Mouse (Mus musculus) limb, embryonic 12.5 days (tissue): ENCODE data around the gene Elfn1. TPM values are rescaled to one million over a fixed set of nuclear protein-coding genes. Genes with fewer than 3 reads are reported as not detected.
A peak's percentile ranks its signal among the peaks of the same experiment; 100 is the strongest.

ENCODE experiments used
- ATAC-seq: fragments of 200-750 bp; cut with Nextera tagmentation; 2 replicates; pipeline ENCODE4 v1.8.0; 2017; ENCODE audit warnings: low read depth, moderate TSS enrichment; ENCODE audit not compliant: insufficient number of reproducible peaks, insufficient read depth, low FRiP score, low TSS enrichment
- H3K27ac ChIP-seq: fragments of 300-500 bp; sonication (generic); 2 replicates; pipeline ENCODE4 v1.5.1; 2016; ENCODE audit warnings: mild to moderate bottlenecking, moderate library complexity
- H3K27me3 ChIP-seq: fragments of 300-500 bp; sonication (generic); 2 replicates; pipeline ENCODE4 v1.6.1; 2016; ENCODE audit warnings: mild to moderate bottlenecking, moderate library complexity
- H3K36me3 ChIP-seq: fragments of 300-500 bp; sonication (generic); 2 replicates; pipeline ENCODE4 v1.6.1; 2016; ENCODE audit warnings: mild to moderate bottlenecking, moderate library complexity
- H3K4me1 ChIP-seq: fragments of 300-500 bp; sonication (generic); replicated peaks from 2 replicates; pipeline ENCODE4 v1.6.1; 2016
- H3K4me2 ChIP-seq: fragments of 300-500 bp; sonication (generic); 2 replicates; pipeline ENCODE4 v1.6.1; 2016; ENCODE audit warnings: mild to moderate bottlenecking, moderate library complexity
- H3K4me3 ChIP-seq: fragments of 300-500 bp; sonication (generic); replicated peaks from 2 replicates; pipeline ENCODE4 v1.5.1; 2016; ENCODE audit warnings: mild to moderate bottlenecking
- H3K9ac ChIP-seq: fragments of 300-500 bp; sonication (generic); replicated peaks from 2 replicates; pipeline ENCODE4 v1.6.1; 2016; ENCODE audit warnings: mild to moderate bottlenecking, moderate library complexity
- H3K9me3 ChIP-seq: fragments of 300-500 bp; sonication (generic); 2 replicates; pipeline ENCODE4 v1.6.1; 2016; ENCODE audit warnings: mild to moderate bottlenecking, moderate library complexity
- WGBS: fragments of 180-500 bp; shearing (Covaris S2); methylation state at CpG from one replicate; pipeline ENCODE4 v1.1.7; 2016; 5-methylcytosine and 5-hydroxymethylcytosine counted together
- polyA plus RNA-seq: library from polyadenylated mRNA; unstranded; fragments of >200 nt; fragmentation: Nextera tagmentation; extraction: Ambion mirVana; gene quantifications from 2 replicates; pipeline ENCODE4 v1.2.1, GENCODE M21; 2016

Gene Elfn1
- polyA plus RNA-seq, 1 experiment from 2014 or later = 0.35 TPM

- Histone ChIP-seq H3K4me3 (no peak overlapping the region), H3K36me3 (no peaks in the 10 kb centered on the region), H3K9me3 (no peaks in the 10 kb centered on the region), H3K27ac (peak overlapping the region; percentile 35; the same call in 1 of the 2 replicates), H3K9ac (no peak overlapping the region), H3K4me2 (no peak overlapping the region), H3K27me3 (no peaks in the 10 kb centered on the region), H3K4me1 (peaks cover 24% of the 10 kb centered on the region)
- 35% methylated on average over 7 of the region's 7 CpGs for WGBS
- no peak for ATAC-seq
Observed at GRCm38 (mm10) chr5:139892995-139893345, 14.8 kb upstream of the Elfn1 start.

GRCm38 (mm10) chr5:139894025-139894508, 13.7 kb upstream of the Elfn1 start:
- Histone ChIP-seq H3K9me3 (no peaks in the 10 kb centered on the region), H3K9ac (no peak overlapping the region), H3K4me2 (no peak overlapping the region), H3K4me3 (no peak overlapping the region), H3K27ac (no peak overlapping the region), H3K4me1 (peaks cover 15% of the 10 kb centered on the region; the same call in 1 of the 2 replicates), H3K36me3 (no peaks in the 10 kb centered on the region), H3K27me3 (no peaks in the 10 kb centered on the region)
- no peak for ATAC-seq
- WGBS = 66% methylated on average over 12 of the region's 12 CpGs

- Histone ChIP-seq H3K4me1 (peaks cover 4% of the 10 kb centered on the region; the same call in 1 of the 2 replicates), H3K4me2 (no peak overlapping the region), H3K27me3 (peaks cover 11% of the 10 kb centered on the region; the same call in 1 of the 2 replicates), H3K9me3 (no peaks in the 10 kb centered on the region), H3K4me3 (no peak overlapping the region), H3K27ac (no peak overlapping the region), H3K9ac (no peak overlapping the region), H3K36me3 (no peaks in the 10 kb centered on the region)
- ATAC-seq = no peak
- WGBS = 50% methylated on average over 7 of the region's 7 CpGs
Observed at GRCm38 (mm10) chr5:139899044-139899443, 8.7 kb upstream of the Elfn1 start.

GRCm38 (mm10) chr5:139905121-139905520, 2.6 kb upstream of the Elfn1 start:
- Histone ChIP-seq H3K36me3 (no peaks in the 10 kb centered on the region), H3K4me3 (no peak overlapping the region), H3K4me1 (peaks cover 34% of the 10 kb centered on the region), H3K9me3 (no peaks in the 10 kb centered on the region), H3K4me2 (no peak overlapping the region), H3K27me3 (peaks cover 66% of the 10 kb centered on the region), H3K9ac (no peak overlapping the region), H3K27ac (no peak overlapping the region)
- ATAC-seq = no peak
- WGBS = 77% methylated on average over 5 of the region's 5 CpGs

- peaks cover 80% of the 10 kb centered on the region for H3K27me3 ChIP-seq
- H3K9ac ChIP-seq = no peak overlapping the region
- H3K4me2 ChIP-seq = no peak overlapping the region
- WGBS = 30% methylated on average over 9 of the region's 9 CpGs
- H3K4me1 ChIP-seq = peaks cover 41% of the 10 kb centered on the region
- no peak overlapping the region for H3K4me3 ChIP-seq
- H3K36me3 ChIP-seq = no peaks in the 10 kb centered on the region
- no peak overlapping the region for H3K27ac ChIP-seq
- no peaks in the 10 kb centered on the region for H3K9me3 ChIP-seq
- no peak for ATAC-seq
Observed at GRCm38 (mm10) chr5:139906507-139906906, 1.2 kb upstream of the Elfn1 start.

- Histone ChIP-seq H3K4me3 (peak overlapping the region; percentile 66), H3K9ac (0 out of 2 replicates have a peak overlapping the region, but pooled peaks have one; percentile 12), H3K4me1 (peaks cover 48% of the 10 kb centered on the region), H3K27me3 (peaks cover 87% of the 10 kb centered on the region), H3K27ac (no peak overlapping the region), H3K36me3 (no peaks in the 10 kb centered on the region), H3K9me3 (no peaks in the 10 kb centered on the region), H3K4me2 (peak overlapping the region; percentile 98)
- no peak; the same call in 1 of the 2 replicates for ATAC-seq
- under 1% methylated on average over 19 of the region's 19 CpGs for WGBS
Observed at GRCm38 (mm10) chr5:139907241-139907640, 502 bp upstream of the Elfn1 start.

- peaks cover 58% of the 10 kb centered on the region for H3K4me1 ChIP-seq
- H3K9ac ChIP-seq = peak overlapping the region; percentile 68
- no peak overlapping the region for H3K27ac ChIP-seq
- H3K4me3 ChIP-seq = peak overlapping the region; percentile 66
- ATAC-seq = 0 out of 2 replicates have a peak, but pooled peaks have one; percentile 1
- H3K27me3 ChIP-seq = peaks cover 95% of the 10 kb centered on the region
- H3K9me3 ChIP-seq = no peaks in the 10 kb centered on the region
- H3K36me3 ChIP-seq = no peaks in the 10 kb centered on the region
- H3K4me2 ChIP-seq = peak overlapping the region; percentile 98
- WGBS = under 1% methylated on average over 75 of the region's 78 CpGs
Observed at GRCm38 (mm10) chr5:139908243-139908810, 584 bp downstream of the Elfn1 start.

GRCm38 (mm10) chr5:139908811-139909627, 1.3 kb downstream of the Elfn1 start:
- H3K4me3 ChIP-seq = peak overlapping the region; percentile 66
- no peaks in the 10 kb centered on the region for H3K9me3 ChIP-seq
- no peak overlapping the region for H3K27ac ChIP-seq
- peaks cover 58% of the 10 kb centered on the region for H3K4me1 ChIP-seq
- peaks cover 95% of the 10 kb centered on the region for H3K27me3 ChIP-seq
- WGBS = under 1% methylated on average over 50 of the region's 50 CpGs
- peak overlapping the region; percentile 98 for H3K4me2 ChIP-seq
- peak overlapping the region; percentile 68 for H3K9ac ChIP-seq
- ATAC-seq = no peak
- H3K36me3 ChIP-seq = no peaks in the 10 kb centered on the region

- Histone ChIP-seq H3K4me1 (peaks cover 58% of the 10 kb centered on the region), H3K27ac (no peak overlapping the region), H3K4me2 (peak overlapping the region; percentile 98; the same call in 1 of the 2 replicates), H3K4me3 (peak overlapping the region; percentile 66), H3K9me3 (no peaks in the 10 kb centered on the region), H3K27me3 (peaks cover 100% of the 10 kb centered on the region), H3K9ac (no peak overlapping the region), H3K36me3 (no peaks in the 10 kb centered on the region)
- 1% methylated on average over 29 of the region's 29 CpGs for WGBS
- ATAC-seq = no peak
Observed at GRCm38 (mm10) chr5:139909710-139910550, 2.2 kb downstream of the Elfn1 start.

- no peak for ATAC-seq
- H3K27ac ChIP-seq = no peak overlapping the region
- peaks cover 100% of the 10 kb centered on the region for H3K27me3 ChIP-seq
- no peak overlapping the region for H3K4me3 ChIP-seq
- no peaks in the 10 kb centered on the region for H3K36me3 ChIP-seq
- peaks cover 58% of the 10 kb centered on the region for H3K4me1 ChIP-seq
- 11% methylated on average over 3 of the region's 3 CpGs for WGBS
- no peak overlapping the region for H3K4me2 ChIP-seq
- no peaks in the 10 kb centered on the region for H3K9me3 ChIP-seq
- no peak overlapping the region for H3K9ac ChIP-seq
Observed at GRCm38 (mm10) chr5:139910755-139911300, 3.1 kb downstream of the Elfn1 start.
